Mouse (Mus musculus) forebrain, embryonic 12.5 days (tissue): Measurements from ENCODE around the gene Snu13. TPM values are rescaled to one million over a fixed set of nuclear protein-coding genes. Genes with fewer than 3 reads are reported as not detected.

Source experiments
- ATAC-seq: fragments of 200-750 bp; cut with Nextera tagmentation; 2 replicates; pipeline ENCODE4 v1.8.0; 2017; ENCODE audit warnings: moderate TSS enrichment; ENCODE audit not compliant: low FRiP score
- H3K27ac ChIP-seq: fragments of 300-500 bp; sonication (generic); 2 replicates; pipeline ENCODE4 v1.5.1; 2016; ENCODE audit warnings: mild to moderate bottlenecking
- H3K27me3 ChIP-seq: fragments of 300-500 bp; sonication (generic); 2 replicates; pipeline ENCODE4 v1.6.1; 2016; ENCODE audit warnings: mild to moderate bottlenecking
- H3K36me3 ChIP-seq: fragments of 300-500 bp; sonication (generic); replicated peaks from 2 replicates; pipeline ENCODE4 v1.6.1; 2016; ENCODE audit warnings: mild to moderate bottlenecking
- H3K4me1 ChIP-seq: fragments of 300-500 bp; sonication (generic); 2 replicates; pipeline ENCODE4 v1.6.1; 2016
- H3K4me2 ChIP-seq: fragments of 300-500 bp; sonication (generic); 2 replicates; pipeline ENCODE4 v1.6.1; 2016; ENCODE audit warnings: mild to moderate bottlenecking, moderate library complexity
- H3K4me3 ChIP-seq: fragments of 300-500 bp; sonication (generic); replicated peaks from 2 replicates; pipeline ENCODE4 v1.5.1; 2016; ENCODE audit warnings: mild to moderate bottlenecking
- H3K9ac ChIP-seq: fragments of 300-500 bp; sonication (generic); 2 replicates; pipeline ENCODE4 v1.6.1; 2016; ENCODE audit warnings: mild to moderate bottlenecking
- H3K9me3 ChIP-seq: fragments of 300-500 bp; sonication (generic); 2 replicates; pipeline ENCODE4 v1.6.1; 2016
- WGBS: fragments of 180-500 bp; shearing (Covaris S2); methylation state at CpG from one replicate; pipeline ENCODE4 v1.1.7; 2016; 5-methylcytosine and 5-hydroxymethylcytosine counted together
- polyA plus RNA-seq: library from polyadenylated mRNA; unstranded; fragments of >200 nt; fragmentation: Nextera tagmentation; extraction: Ambion mirVana; gene quantifications from 2 replicates; pipeline ENCODE4 v1.2.1, GENCODE M21; 2016

Snu13 gene
- polyA plus RNA-seq, 1 experiment from 2014 or later: 210 TPM

- no peaks in the 10 kb centered on the region for H3K9me3 ChIP-seq
- no peak within 1 kb of the TSS for H3K4me3 ChIP-seq
- H3K27ac ChIP-seq: no peak within 1 kb of the TSS
- no peaks in the 10 kb centered on the region for H3K36me3 ChIP-seq
- 74% methylated on average over 1 of the region's 1 CpGs for WGBS
- peaks cover 15% of the 10 kb centered on the region for H3K27me3 ChIP-seq
- H3K9ac ChIP-seq: no peak within 1 kb of the TSS
- no peak within 1 kb of the TSS for H3K4me2 ChIP-seq
- ATAC-seq: no peak
- no peaks in the 10 kb centered on the region for H3K4me1 ChIP-seq
Observed at GRCm38 (mm10) chr15:82058719-82059201, 11.4 kb upstream of the Snu13 start, which contains the start of gene 4930407I10Rik. Gene 4930407I10Rik (plus strand): TSS chr15:82059151.

GRCm38 (mm10) chr15:82052544-82052943 lies 5.1 kb upstream of the Snu13 start:
- Histone ChIP-seq H3K36me3 (no peaks in the 10 kb centered on the region), H3K27ac (no peak overlapping the region), H3K4me2 (no peak overlapping the region), H3K9ac (no peak overlapping the region), H3K9me3 (no peaks in the 10 kb centered on the region), H3K4me3 (no peak overlapping the region), H3K27me3 (peaks cover 5% of the 10 kb centered on the region; the same call in 1 of the 2 replicates), H3K4me1 (peaks cover 3% of the 10 kb centered on the region; the same call in 1 of the 2 replicates)
- ATAC-seq: no peak
- WGBS: 71% methylated on average over 5 of the region's 5 CpGs

GRCm38 (mm10) chr15:82046246-82046891 lies 1.0 kb downstream of the Snu13 start:
- 4% methylated on average over 26 of the region's 26 CpGs for WGBS
- H3K9me3 ChIP-seq: no peaks in the 10 kb centered on the region
- H3K4me2 ChIP-seq: peak overlapping the region; percentile 79
- H3K36me3 ChIP-seq: peaks cover 16% of the 10 kb centered on the region
- peak overlapping the region; percentile 96 for H3K9ac ChIP-seq
- ATAC-seq: 0 out of 2 replicates have a peak, but pooled peaks have one; percentile 16
- H3K4me3 ChIP-seq: peak overlapping the region; percentile 100
- H3K4me1 ChIP-seq: peaks cover 24% of the 10 kb centered on the region
- H3K27ac ChIP-seq: no peak overlapping the region
- H3K27me3 ChIP-seq: peaks cover 5% of the 10 kb centered on the region; the same call in 1 of the 2 replicates

- peaks cover 24% of the 10 kb centered on the region for H3K4me1 ChIP-seq
- H3K9ac ChIP-seq: no peak overlapping the region
- no peak overlapping the region for H3K4me2 ChIP-seq
- H3K9me3 ChIP-seq: no peaks in the 10 kb centered on the region
- ATAC-seq: no peak
- peaks cover 2% of the 10 kb centered on the region; the same call in 1 of the 2 replicates for H3K27me3 ChIP-seq
- H3K36me3 ChIP-seq: peaks cover 33% of the 10 kb centered on the region
- no peak overlapping the region for H3K4me3 ChIP-seq
- WGBS: 95% methylated on average over 7 of the region's 7 CpGs
- H3K27ac ChIP-seq: no peak overlapping the region
Observed at GRCm38 (mm10) chr15:82044166-82044784, 3.1 kb downstream of the Snu13 start.

GRCm38 (mm10) chr15:82040650-82041049 lies 6.7 kb downstream of the Snu13 start:
- no peak overlapping the region for H3K4me3 ChIP-seq
- ATAC-seq: no peak
- H3K27me3 ChIP-seq: no peaks in the 10 kb centered on the region
- no peak overlapping the region for H3K4me2 ChIP-seq
- H3K9ac ChIP-seq: no peak overlapping the region
- no peak overlapping the region for H3K27ac ChIP-seq
- H3K4me1 ChIP-seq: peaks cover 11% of the 10 kb centered on the region
- WGBS: 94% methylated on average over 1 of the region's 1 CpGs
- H3K9me3 ChIP-seq: no peaks in the 10 kb centered on the region
- peaks cover 66% of the 10 kb centered on the region for H3K36me3 ChIP-seq

- Histone ChIP-seq H3K4me1 (no peaks in the 10 kb centered on the region), H3K4me2 (no peak overlapping the region), H3K27me3 (no peaks in the 10 kb centered on the region), H3K9me3 (no peaks in the 10 kb centered on the region), H3K9ac (no peak overlapping the region), H3K4me3 (no peak overlapping the region), H3K27ac (no peak overlapping the region), H3K36me3 (peaks cover 80% of the 10 kb centered on the region)
- 85% methylated on average over 12 of the region's 12 CpGs for WGBS
- no peak for ATAC-seq
Observed at GRCm38 (mm10) chr15:82035904-82036689, 11.3 kb downstream of the Snu13 start.

- 95% methylated on average over 4 of the region's 4 CpGs for WGBS
- H3K9me3 ChIP-seq: no peaks in the 10 kb centered on the region
- no peak within 1 kb of the TSS for H3K27ac ChIP-seq
- no peak within 1 kb of the TSS for H3K4me3 ChIP-seq
- no peaks in the 10 kb centered on the region for H3K27me3 ChIP-seq
- peaks cover 81% of the 10 kb centered on the region for H3K36me3 ChIP-seq
- H3K4me2 ChIP-seq: no peak within 1 kb of the TSS
- no peak for ATAC-seq
- H3K9ac ChIP-seq: no peak within 1 kb of the TSS
- H3K4me1 ChIP-seq: no peaks in the 10 kb centered on the region
Observed at GRCm38 (mm10) chr15:82033762-82034161, 13.6 kb downstream of the Snu13 start, which contains the start of gene Desi1. Gene Desi1 (minus strand): TSS chr15:82033862.

GRCm38 (mm10) chr15:82032386-82032785 lies 15.0 kb downstream of the Snu13 start:
- H3K27me3 ChIP-seq: no peaks in the 10 kb centered on the region
- H3K4me3 ChIP-seq: no peak overlapping the region
- no peaks in the 10 kb centered on the region for H3K9me3 ChIP-seq
- 87% methylated on average over 7 of the region's 7 CpGs for WGBS
- H3K27ac ChIP-seq: no peak overlapping the region
- ATAC-seq: no peak
- no peak overlapping the region for H3K9ac ChIP-seq
- H3K4me2 ChIP-seq: no peak overlapping the region
- H3K36me3 ChIP-seq: peaks cover 80% of the 10 kb centered on the region
- no peaks in the 10 kb centered on the region for H3K4me1 ChIP-seq

GRCm38 (mm10) chr15:82027726-82028125 lies 19.7 kb downstream of the Snu13 start:
- WGBS: 94% methylated on average over 7 of the region's 7 CpGs
- Histone ChIP-seq H3K27me3 (no peaks in the 10 kb centered on the region), H3K4me3 (no peak overlapping the region), H3K4me1 (no peaks in the 10 kb centered on the region), H3K9ac (no peak overlapping the region), H3K36me3 (peaks cover 97% of the 10 kb centered on the region), H3K27ac (no peak overlapping the region), H3K4me2 (no peak overlapping the region), H3K9me3 (no peaks in the 10 kb centered on the region)
- ATAC-seq: no peak

- Histone ChIP-seq H3K27me3 (no peaks in the 10 kb centered on the region), H3K4me2 (no peak overlapping the region), H3K9me3 (no peaks in the 10 kb centered on the region), H3K27ac (no peak overlapping the region), H3K36me3 (peaks cover 98% of the 10 kb centered on the region), H3K9ac (no peak overlapping the region), H3K4me1 (no peaks in the 10 kb centered on the region), H3K4me3 (no peak overlapping the region)
- WGBS: 94% methylated on average over 7 of the region's 7 CpGs
- no peak for ATAC-seq
Observed at GRCm38 (mm10) chr15:82027276-82027675, 20.1 kb downstream of the Snu13 start.

GRCm38 (mm10) chr15:82023965-82024635 lies 23.3 kb downstream of the Snu13 start:
- Histone ChIP-seq H3K9ac (no peak overlapping the region), H3K4me3 (no peak overlapping the region), H3K9me3 (no peaks in the 10 kb centered on the region), H3K36me3 (peaks cover 80% of the 10 kb centered on the region), H3K4me1 (no peaks in the 10 kb centered on the region), H3K4me2 (no peak overlapping the region), H3K27me3 (no peaks in the 10 kb centered on the region), H3K27ac (no peak overlapping the region)
- 90% methylated on average over 6 of the region's 6 CpGs for WGBS
- ATAC-seq: no peak
